Mouse (Mus musculus): ENCODE measurements around the gene Scd4. TPM values are rescaled to one million over a fixed set of nuclear protein-coding genes. Genes with fewer than 3 reads are reported as not detected.

Gene Scd4
- total RNA-seq, 1 experiment from 2014 or later, result 1.0 TPM

- ATAC-seq (ENCODE audit: extremely low read depth, insufficient number of reproducible peaks, low FRiP score, poor library complexity, severe bottlenecking), result no peak
Observed at GRCm38 (mm10) chr19:44393962-44394422, 61.1 kb downstream of the Scd4 start.

- no peak for ATAC-seq (ENCODE audit: extremely low read depth, insufficient number of reproducible peaks, low FRiP score, poor library complexity, severe bottlenecking)
Observed at GRCm38 (mm10) chr19:44394972-44395371, 62.1 kb downstream of the Scd4 start.

Other genes starting within 250 kb of the Scd4 start
- gene Chuk, start 225.6 kb upstream of the Scd4 start, total RNA-seq (2017), result 132 and 136 TPM in 2 replicates
- gene Cwf19l1, start 197.2 kb upstream of the Scd4 start, total RNA-seq (2017), result 16.0 and 20.7 TPM in 2 replicates
- gene Bloc1s2, start 186.6 kb upstream of the Scd4 start, total RNA-seq (2017), result 141 and 160 TPM in 2 replicates
- gene Pkd2l1, start 140.7 kb upstream of the Scd4 start, total RNA-seq (2017), result not detected in 2 replicates
- not detected in 2 replicates for gene Scd3, start 129.8 kb upstream of the Scd4 start, total RNA-seq (2017)
- 21.4 and 24.1 TPM in 2 replicates for gene Scd2, start 39.4 kb upstream of the Scd4 start, total RNA-seq (2017)
- 296 and 305 TPM in 2 replicates for gene Scd1, start 74.8 kb downstream of the Scd4 start, total RNA-seq (2017)
- gene Wnt8b, start 160.4 kb downstream of the Scd4 start, total RNA-seq (2017), result not detected in 2 replicates
- 1.8 and 2.1 TPM in 2 replicates for gene Sec31b, start 212.8 kb downstream of the Scd4 start, total RNA-seq (2017)
- gene Gm20538, start 219.7 kb downstream of the Scd4 start, total RNA-seq (2017), result 7.1 and 11.0 TPM in 2 replicates
- 71.2 and 115 TPM in 2 replicates for gene Ndufb8, start 222.3 kb downstream of the Scd4 start, total RNA-seq (2017)
- 24.9 and 29.6 TPM in 2 replicates for gene Hif1an, start 229.8 kb downstream of the Scd4 start, total RNA-seq (2017)